Mouse (Mus musculus) induced T-regulatory cell, adult 2 months (primary cell): ENCODE results near the gene Erc2.

Experiments
- DNase-seq: peaks from one replicate; pipeline ENCODE4 v3.0.0-alpha.2; 2012; ENCODE audit warnings: low read depth

Gene Erc2

DNA sequence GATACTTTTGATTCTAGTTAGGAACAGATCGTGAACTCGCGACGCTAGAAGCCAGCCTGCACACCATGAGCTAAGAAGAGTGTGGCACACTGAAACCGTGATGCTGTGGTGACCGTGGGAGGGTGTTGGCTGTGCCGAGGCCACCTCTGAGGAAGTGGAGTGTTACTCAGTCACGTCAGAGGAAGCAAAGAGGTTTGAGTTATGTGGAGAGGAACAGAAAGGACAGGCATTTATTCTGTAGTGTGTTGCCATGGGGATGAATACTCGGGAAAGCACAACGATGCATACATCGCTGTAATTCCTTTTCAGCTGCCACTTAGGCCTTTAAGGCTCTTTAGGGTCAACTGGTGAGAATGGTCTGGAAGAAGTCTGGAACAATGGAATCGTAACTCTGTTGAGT is 445.8 kb downstream of the Erc2 start:
- DNase-seq = no peak

DNA sequence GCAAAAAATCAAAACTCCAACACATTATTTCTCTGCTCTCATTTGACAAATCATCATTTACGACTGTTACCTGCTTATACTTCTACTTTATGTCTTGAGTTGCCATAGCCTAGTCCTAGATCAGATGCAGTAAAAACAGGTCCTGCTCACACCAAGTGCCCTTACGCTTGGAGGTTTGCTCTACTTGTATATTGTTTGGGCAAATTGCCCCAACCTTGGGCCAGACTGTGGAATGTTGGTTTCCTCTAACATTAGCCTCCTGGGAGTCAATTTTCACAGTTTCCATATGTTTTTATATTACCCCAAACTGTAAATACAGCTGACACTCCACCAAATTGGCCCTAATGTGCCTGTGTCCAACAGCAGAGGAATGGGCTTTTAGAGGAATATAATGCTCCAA is 447.6 kb downstream of the Erc2 start:
- DNase-seq = no peak

DNA sequence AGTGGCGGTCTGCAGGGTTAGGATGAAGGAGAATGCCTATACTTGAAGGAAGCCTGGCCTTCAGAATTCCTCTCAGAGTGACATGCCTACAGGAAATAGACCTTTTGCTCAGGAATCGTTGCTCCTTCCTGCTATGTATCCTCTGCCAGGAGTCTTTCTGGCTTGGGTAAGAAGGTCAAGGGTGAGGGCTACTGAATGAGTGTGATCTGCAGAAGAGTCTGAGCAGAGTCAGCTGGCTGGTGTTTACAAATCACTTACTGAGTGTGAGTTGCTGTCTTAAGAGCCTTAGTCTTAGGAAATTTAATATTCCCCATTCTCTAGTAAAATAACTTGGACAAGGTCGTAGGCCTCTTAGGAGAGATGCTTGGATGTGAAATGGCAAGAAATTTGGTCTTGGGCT is 450.3 kb downstream of the Erc2 start:
- DNase-seq = no peak

DNA sequence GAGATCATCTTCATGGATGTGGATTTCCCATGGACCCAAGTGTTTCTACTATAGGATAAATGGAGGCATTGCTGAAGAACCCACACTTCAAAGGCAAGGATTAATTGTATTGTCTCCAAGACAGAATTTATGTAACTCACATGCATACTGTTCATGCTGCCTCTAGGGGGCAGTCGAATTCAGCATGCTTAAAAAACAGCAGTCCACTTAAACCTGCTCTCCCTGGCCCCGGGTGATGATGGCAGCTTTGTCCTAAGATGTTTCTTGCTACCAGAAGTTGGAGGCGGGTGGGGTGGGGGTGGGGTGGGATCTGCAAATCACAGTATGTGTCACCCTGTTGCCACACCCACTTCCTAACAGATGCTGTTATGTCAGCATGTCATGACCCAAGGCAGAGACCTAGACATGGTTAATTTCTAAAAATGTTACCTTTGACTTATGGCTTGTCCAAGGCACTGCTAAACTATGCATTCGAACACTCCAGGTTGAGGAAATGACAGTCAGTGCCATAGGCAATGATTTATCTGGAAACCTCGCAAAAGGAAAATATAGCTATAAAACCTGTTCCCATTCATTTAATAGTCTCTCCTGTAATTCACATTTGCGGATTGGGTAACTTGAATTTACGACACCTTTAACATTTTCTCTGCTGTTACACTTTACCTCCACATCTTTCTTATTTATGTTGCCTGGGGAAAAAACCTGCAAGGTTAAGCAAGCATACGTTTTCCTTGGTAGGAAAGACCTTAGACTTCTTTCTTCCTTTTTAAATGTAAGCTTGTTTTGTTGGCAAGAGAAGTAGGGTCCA is 467.6 kb downstream of the Erc2 start:
- DNase-seq = no peak

DNA sequence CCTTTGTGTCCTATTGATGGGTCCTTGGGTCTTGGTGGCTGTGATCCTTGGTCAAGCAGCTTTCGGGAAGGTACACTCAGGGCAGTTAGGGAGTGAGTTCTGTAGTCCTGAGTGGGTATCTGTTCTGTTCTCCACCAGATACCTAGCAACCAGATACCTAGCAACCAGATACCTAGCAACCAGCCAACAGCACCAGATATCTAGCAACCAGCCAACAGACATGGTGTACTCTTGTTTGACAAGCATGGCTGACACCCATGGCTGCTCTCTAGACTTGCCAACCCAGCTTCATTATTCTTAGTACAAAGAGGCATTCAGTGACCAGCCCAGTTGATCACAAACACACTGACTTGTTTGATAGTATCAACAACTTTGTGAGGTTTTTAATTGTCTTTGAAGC is 469.1 kb downstream of the Erc2 start:
- DNase-seq = no peak

DNA sequence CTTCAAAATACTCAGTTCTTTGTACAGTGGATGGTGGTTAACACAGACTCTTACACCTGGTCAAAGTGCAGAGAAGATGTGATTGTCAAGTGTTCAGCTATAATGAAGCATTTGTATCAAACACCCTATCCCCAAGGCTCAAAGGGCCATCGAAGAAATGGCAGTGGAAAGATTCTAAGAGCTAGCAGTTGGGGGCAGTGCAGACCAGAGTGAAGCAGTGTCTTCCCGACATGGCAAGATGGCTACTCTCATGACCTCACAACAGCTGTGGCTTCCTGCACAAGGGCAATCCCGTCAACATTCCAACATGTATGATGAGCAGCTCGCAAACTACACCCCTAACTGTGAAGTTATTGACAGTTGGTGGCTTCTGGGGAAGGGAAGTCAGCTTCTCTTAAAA is 471.0 kb downstream of the Erc2 start:
- no peak for DNase-seq

DNA sequence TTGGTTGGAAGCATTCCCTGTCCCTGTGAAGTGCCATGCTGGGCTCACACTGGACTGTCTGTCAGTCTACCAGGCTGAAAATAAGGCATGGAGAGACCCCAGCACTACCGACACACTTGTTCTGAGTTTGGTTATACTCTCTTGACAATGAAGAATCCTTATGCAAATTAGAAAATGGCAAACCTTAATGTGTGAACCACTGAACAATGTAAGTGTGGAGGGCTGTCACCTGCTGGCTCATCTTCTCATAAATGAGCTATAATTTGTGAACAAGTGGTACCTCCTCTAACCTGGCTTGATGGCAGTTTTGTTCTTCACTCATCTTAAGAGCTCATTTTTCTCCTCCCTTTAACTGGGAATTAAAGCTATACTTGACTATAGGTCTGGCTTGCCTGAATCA is 471.7 kb downstream of the Erc2 start:
- DNase-seq = no peak

DNA sequence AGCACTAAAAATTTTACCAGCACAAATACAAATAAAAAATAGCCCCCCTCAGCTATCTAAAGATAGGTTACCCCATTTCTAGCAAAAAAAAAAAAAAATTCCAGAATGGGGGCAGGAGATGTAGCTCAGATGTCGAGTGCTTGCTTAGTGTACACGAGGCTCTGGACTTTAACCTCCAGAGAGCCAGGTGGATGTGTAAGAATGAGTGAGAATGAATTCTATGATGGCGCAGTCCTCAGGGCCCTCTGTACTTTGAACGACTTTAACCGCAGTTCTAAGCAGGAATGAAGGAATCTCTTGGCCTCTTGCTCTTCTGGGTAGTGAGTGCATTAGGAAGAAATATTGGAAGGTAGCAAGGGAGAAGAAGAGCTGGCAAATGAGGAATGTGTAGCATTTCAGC is 476.9 kb downstream of the Erc2 start:
- no peak for DNase-seq

DNA sequence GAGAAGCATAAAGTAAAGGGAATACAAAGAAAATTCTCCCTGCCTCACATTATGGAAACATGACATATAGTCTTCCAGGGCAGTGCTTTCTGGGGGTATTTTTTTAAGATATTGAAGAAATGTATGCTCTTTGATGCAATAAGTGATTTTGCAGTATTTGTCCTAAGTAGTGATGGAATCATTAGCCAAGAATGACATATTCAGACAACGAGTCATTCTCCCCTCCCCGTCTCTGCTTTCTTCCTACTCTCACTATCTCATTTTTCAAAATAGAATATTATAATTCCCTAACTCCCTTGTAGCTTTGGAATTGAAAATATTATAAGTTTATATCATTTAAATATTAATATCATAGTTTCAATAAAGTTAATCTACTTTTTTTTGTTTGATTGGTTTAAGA is 490.9 kb downstream of the Erc2 start:
- no peak for DNase-seq

DNA sequence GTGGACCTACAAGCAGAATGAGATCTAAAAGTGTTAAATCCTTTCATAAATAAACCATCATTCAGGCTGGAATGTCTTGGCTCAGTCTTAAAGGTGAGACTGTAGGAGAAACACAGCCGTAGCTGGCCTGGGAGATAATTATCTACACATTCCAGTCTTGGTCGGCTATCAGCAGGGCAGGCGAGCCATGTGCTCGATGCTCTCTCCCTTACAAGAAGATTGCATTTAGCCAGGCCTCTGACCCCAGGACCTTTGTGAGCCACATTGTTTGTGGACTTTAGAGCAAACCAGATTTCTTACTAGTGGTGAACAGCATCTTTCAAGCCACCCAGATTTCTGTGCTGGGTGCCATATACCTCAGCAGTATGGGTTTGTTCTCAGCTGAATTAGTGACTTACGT is 498.6 kb downstream of the Erc2 start:
- DNase-seq = no peak

DNA sequence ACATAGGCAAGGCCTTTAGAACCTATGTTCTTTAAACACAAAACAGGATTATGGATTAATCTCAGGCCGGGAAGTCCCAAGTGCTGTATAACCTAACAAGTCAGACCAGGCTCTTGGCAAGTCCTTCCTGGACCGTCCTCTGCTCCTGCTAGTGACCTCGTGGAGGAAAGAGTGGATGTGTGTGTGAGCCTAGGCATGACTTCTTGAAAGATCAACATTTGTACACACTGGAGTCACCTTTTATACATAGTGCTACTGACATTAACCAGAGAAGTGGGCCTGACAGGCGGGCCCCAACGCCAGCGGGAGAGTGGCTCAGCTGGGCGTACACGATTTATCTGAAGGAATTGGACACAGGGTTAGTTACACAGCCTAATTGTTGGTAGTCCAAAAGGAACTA is 504.6 kb downstream of the Erc2 start:
- no peak for DNase-seq

DNA sequence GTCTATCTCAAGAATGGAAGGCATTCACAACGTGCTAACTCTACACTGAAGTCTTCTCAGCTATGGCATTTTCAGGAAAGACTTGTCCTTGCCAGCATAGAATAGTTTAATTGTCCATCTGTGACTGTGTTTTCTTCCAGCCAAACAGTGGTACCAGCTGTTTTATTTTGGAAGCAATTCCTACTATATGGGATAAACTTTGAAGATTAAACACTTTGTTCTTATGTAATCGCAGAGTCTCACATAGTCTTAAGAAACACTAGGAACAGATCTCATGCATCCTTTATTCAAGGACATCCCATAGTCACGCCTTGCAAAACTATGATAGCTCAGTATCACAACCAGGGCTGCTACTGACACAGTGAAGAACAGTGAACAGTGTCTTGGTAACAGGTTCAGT is 506.8 kb downstream of the Erc2 start:
- DNase-seq = no peak

DNA sequence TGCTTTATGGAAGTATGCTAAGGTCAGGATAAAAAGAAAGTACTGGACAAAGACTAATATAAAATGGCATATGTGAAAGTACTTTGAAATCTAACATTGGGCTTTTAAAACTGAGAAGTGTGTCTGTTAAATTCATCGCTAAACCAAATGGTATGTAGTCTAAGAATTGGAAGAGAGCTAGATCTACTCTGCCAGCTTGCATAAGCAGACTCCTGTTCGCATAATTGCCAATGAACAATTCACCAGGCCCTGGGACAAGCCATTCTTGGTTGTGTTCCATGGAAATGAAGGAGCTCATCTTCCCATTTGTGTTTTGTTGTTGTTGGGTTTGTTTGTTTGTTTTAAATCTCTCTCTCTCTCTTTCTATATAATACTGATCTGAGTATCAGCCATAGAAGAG is 521.8 kb downstream of the Erc2 start:
- no peak for DNase-seq

DNA sequence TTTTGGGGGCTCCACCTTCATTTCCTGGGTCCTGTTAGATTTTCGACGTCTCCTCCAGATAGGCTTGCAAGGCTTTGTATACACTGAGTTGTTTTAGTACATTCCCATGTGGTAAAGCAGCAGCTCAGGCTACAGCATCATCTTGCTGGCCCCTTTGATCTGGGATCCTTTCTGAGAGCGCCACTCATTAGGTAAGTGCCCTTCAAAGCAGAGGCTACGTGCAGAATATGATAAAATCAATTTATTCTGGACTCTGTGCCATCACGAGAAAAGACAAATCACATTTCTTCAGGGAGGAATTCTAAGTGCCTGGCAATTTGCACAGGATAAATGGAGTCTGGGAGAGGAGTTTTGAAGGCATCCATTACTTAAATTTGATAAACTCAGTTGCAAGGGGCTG is 525.0 kb downstream of the Erc2 start:
- DNase-seq = no peak

DNA sequence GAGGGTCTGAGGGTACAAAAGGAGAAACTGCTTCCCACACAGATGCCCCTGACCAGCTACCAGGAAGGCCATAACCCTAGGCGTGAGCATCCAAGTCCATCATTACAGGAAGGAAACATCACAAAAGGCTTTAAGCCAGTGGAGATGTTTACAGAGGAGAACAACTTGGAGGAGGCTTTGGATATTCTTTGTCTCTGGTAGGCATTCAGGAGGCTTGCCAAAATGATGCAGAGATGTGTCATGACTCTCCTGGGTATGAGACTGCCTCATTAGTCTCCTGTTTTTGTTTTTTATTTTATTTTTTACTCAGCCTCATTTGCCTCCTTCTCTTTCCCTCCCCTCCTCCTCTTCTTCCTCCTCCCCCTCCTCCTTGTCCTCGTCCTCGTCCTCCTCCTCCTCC is 528.7 kb downstream of the Erc2 start:
- DNase-seq = no peak

DNA sequence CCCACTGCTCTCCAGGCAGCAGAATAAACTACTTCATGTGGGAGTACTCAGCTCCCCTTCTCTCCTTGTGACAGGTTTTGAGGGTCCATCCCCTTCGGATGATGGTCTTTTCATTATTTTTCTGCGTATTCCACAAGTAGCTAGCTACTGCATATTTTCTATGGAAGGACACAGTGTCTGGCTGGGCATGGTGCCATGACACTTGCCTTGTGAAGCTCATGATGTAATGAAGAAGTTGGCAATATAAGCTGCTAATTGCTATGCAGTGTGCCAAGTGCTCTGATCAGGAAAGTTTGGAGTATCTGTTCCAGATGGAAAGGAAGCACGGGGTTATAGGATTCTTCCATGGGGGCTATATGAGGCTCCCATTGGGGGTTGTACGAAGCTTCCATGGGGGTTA is 533.5 kb downstream of the Erc2 start:
- DNase-seq = no peak

DNA sequence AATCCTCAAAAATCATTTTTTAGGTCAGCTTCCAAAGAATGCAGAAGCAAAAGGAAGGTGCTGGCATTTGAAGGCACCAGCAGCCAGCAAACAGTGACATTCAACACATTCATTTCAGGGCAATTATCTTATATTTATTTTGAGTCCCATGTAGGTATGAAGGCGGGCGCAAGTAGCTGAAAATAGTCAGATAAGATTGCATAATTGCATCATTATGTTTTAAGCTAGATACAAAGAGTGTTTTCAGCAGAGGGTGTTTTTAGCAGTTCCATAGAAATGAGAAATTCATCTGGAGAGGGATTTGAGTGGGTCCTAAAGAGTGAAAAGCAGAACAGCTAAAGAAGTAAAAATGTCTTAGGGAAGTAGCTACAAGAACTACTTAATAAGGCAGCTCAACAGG is 538.6 kb downstream of the Erc2 start:
- DNase-seq = no peak

DNA sequence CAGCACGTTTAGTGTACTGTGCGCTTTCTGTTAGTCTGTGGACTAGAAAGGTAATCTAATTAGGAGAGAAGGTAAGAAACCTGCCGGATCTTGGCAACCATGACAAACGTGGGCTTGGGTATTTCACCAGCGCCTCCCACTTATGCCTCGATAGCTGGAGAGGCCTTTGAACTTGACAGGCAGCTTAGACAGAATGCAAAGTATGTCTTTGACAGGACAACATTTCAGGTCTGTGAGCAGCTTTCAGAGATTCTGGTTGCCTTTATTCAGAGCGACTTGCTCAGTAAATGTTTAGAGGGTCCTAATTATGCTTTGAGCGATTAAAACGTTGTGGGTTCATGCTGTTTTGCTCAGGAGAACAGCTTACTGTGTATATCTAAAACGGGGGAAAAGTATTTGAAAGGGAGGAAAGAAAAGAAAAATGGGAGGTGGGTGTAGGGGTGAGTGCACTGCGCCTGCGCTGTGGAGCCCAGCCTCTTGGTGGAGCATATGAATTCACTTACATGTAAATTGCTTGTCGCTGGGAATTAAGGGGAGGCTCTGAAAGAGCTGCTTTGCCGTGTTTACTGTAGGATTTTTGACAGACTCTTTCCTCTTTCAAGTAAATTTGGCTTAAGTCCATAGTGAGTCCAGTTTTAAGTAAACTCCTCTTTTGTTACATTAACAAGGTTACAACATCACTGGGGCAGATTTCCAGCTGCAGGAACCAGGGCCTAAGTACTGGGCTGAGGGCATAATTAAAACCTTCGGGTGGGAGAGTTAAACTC is 542.6 kb downstream of the Erc2 start:
- DNase-seq = no peak

DNA sequence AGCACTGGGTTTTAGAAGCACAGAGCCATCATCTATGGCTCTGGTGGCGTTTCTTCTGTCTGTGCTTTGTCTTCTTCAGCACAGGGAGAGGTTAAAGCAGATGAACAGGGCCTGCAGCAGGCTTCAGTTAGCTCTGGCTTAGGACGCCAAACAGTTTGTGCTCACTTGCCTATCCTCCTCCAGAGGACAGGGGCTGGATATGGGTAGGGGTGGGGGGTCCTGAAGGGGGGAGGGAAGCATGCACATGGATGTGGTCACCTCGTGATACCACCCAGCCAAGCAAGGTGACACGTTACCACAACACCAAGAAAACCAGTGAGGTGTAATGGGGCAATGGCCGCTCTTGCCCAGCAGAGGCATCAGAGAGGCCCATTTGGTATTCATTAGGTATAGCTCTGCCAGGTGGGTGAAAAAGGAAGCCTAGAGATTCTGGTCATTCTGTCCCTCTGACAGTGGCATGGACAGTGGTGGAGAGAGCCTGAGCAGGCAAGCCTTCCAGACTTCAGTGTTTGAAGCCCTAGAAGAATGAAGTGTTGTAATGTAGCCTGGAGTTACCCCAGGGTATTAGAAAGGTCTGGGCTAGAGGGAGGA is 543.5 kb downstream of the Erc2 start:
- DNase-seq = no peak

DNA sequence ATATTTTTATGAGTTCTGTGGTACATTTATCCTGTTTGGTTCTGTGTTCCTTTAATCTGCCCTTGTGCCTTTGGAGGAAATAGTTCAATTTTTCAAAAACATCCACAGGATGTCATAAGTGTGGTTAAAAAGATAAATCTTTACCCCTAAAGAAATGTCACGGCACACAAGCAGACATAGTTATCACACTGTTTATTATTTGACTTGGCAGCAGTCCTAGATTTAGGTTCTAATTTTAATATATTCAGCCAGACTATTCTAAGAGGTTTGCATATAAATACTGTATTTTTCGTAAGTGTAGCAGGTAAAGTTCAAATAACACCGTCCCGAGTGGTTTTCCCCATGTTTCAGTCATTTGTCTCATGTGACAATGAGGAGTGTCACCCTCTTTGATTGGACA is 548.5 kb downstream of the Erc2 start:
- no peak for DNase-seq

DNA sequence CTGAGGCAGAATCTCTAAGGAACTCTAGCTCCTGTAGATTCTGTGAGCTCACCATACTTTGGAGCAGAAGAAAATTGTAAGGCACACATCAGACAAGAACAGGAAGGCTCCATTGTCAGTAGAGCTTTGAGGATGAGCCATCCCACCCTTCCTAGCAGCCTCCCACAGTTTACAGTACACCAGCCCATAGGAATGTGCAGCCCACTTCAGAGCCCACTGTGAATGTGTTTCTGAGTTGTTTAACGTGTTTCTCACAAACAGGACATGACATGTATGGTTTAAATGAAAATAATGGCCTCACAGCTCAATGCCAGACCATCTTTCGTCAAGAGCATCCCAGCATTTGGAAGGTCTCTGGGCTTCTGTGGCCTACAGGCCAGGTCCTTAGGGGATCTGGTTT is 549.1 kb downstream of the Erc2 start:
- DNase-seq = no peak

DNA sequence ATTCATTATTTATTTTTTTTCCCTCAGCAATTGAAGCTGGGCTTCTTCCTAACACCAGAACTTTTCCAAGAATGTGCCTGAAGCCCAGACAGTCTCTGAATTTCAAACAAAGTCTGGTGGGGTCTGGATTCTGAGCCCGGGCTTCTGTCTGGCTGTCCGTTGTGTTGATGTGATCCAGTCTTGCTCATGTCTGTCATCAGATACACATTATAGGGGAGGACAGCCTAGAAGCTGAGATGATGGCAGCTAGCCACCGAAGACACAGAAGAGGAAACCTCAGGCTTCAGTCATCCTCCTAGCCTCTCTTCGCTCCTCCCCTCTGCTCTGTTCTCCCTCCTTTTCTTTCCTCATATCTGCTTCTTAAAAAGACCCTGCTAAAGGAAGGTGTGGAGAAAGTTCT is 551.5 kb downstream of the Erc2 start:
- no peak for DNase-seq

DNA sequence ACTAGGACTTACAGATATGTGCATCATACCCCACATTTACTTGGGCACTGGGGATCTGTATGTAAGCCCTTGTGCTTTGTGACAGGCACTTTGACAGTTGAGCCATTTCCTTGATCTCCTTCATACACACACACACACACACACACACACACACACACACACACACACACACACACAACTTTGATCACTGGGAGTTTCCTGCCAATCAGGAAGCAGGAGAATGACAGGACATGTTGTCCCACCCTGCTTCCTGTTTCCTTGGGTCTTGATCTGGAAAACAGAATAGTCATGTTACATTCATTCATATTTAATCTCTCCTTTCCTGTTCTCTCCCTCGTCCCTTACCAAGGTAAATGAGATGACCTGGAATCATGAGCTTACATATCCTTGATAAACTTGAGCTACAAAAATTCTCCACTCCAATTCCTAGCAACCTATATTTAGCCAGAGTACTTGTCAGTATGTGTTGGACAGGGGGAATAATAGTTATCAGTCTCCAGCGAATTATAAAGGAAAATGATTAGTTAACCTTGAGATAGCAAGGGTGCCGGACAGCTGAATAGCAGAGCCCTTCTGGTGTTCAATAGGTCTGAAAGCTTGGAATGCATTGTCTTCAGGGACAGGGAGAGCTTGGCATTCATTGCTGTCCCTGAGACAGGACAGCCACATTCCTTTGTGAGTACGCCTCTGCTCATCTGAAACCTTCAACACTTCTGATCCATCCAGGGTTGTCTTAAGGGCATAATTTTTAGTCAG is 559.0 kb downstream of the Erc2 start:
- DNase-seq = no peak
